Mouse (Mus musculus) adrenal gland, postnatal 10 days (tissue): ENCODE measurements at regions not wholly inside any gene's neighbourhood (a gene's known extent, or its start where the extent isn't known, plus 50 kb on each side); places are given as distances from the start of the nearest gene placed in this dataset.

ENCODE experiments used
- DNase-seq: peaks from one replicate; pipeline ENCODE4 v3.0.0; 2021; ENCODE audit warnings: mixed read lengths

GRCm38 (mm10) chr3:104295015-104295719 is 75.0 kb upstream of the Magi3 start:
- DNase-seq: no peak

GRCm38 (mm10) chr3:104293869-104294268 is 73.7 kb upstream of the Magi3 start:
- no peak for DNase-seq

GRCm38 (mm10) chr3:104288970-104289680 is 69.0 kb upstream of the Magi3 start:
- DNase-seq: no peak

GRCm38 (mm10) chr3:104287900-104288299 is 67.7 kb upstream of the Magi3 start:
- DNase-seq: no peak

DNA sequence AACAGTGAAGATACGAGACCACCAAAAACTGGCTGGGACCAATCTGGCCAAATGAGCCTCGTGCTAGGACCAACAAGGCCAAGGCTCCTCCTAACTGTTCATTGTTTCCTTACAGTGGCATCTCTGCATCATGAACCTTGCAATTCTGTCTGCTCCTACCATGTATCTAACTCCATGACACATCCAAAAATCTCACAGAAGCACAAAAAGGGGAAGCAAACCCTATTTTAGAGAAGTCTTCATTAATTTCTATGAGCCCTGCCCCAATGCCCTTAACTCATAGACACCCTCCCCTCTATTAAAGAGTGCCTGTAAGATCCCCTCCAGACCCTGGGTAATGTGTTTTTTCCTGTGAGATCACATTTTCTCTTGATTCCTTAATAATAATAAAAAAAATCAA is 64.8 kb upstream of the Magi3 start:
- DNase-seq: no peak

DNA sequence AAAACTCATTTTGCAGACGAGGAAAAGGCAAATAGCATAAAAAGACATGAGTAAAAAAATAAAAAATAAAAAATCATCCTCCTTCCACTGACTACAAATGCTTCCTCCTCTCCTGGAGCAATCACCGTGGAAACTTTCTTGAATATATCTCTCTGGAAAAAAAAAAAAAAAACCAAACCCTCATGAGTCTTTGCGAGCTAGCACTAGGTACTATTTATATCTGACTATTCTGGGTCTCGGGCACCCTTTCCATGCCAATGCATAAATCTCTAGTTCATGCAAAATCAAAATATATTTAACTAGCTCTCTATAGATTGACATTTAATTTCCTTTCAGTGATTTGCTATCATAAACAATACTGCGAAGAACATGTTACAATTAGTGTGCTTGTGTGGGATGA is 63.7 kb upstream of the Magi3 start:
- DNase-seq: no peak

DNA sequence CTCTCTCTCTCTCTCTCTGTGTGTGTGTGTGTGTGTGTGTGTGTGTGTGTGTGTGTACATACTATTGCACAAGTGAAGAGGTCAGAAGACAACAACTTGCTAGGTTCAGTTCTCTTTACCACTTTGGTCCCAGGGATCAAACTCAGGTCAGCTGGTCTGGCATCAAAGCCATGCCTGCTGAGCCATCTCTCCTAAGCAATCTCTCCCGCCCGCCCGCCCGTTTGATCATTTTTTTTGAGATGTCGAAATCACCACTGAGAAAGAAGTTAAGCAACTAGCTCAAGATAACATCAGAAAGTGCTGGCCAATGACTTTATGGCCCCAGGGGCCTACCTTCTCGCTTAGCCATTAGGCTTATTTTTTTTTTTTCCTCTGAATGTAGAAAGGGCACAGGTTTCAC is 59.3 kb upstream of the Magi3 start:
- DNase-seq: peak; percentile 27

DNA sequence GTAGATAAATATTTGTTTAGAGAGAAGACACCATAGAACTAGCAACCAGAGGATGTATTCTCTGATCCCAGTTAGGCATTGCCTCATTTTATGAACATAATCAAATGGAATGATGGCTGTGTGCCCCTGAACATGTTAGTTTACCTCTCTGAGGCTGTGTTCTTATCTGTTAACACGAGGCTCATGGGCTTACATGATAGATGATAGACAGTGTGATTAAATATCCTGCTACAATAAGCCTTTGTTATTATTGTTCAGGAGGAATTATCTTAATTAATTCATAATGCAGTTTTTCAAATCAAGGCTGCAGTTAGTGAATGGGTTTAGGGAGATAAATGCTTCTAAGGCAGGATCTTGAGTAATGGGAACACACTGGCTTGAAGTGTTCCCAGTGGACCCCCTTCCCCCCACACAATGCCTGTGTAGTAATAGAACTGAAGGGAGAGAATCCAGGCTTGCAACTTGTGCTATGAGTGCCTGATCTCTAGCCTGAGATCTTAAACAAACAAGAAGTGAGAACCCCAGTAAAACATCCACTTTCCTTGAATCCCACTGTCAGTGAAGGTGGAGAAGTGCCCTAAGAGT is 54.6 kb upstream of the Magi3 start:
- DNase-seq: no peak

DNA sequence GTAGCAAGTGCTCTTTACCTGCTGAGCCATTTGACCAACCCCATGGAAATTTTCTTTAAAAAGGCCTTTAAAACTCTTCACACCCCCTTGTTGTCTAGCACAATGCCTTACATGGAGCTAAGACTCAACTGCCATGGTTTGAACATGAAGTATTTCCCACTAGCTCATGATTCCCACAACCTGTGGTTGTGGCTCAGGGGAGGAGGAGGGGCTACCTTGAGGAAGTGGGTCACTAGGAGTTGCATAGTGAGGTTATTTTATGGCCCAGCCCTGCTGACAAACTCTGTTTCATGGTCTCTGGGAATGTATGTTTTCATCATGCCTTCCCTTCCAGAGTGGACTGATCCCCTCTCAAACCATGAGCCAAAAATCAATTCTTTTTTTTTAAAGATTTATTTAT is 53.9 kb upstream of the Magi3 start:
- DNase-seq: no peak
